Mouse (Mus musculus): Measurements from ENCODE around the gene Taar7a.

Gene Taar7a

GRCm38 (mm10) chr10:23948026-23948425, 45.3 kb downstream of the Taar7a start:
- no peak for DNase-seq (ENCODE audit: low read depth, low spot score)

- DNase-seq (ENCODE audit: low read depth, low spot score) = peak; percentile 10
Observed at GRCm38 (mm10) chr10:23942465-23942864, 50.8 kb downstream of the Taar7a start.

All from 3T3-L1 (cell line).